ENCODE assay signal across 8 mouse cellular contexts in the genomic region with DNA sequence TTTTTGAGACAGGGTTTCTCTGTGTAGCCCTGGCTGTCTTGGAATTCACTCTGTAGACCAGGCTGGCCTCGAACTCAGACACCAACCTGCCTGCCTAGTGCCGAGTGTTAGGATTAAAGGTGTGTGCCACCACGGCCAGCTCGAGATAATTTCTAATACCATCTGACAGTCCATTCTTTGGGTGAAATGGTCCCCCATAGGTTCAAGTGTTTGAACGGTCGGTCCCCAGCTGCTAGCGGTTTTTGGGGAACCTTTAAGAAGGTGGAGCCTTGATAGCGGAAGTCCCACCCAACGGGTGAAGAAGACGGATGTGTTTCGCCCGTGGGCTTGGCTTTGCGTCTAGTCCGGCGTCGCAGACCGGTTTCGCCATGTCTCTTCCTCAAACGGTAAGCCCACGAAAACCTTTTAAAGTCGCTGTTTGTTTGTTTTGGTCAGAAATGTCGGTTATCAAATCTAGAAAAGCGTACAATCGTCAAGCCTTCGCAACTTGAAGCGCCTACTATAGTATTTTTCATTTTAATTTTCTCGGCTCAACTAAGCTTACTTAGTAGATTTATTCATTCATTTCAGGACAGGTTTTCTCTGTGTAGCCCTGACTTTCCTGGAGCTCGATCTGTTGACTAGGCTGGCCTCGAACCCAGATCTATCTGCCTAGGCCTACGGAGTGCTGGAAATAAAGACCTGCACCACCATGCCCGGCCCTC. TPM values are rescaled to one million over a fixed set of nuclear protein-coding genes. Genes with fewer than 3 reads are reported as not detected.
DNase-seq lines count a peak whose midpoint lies in the region; ATAC-seq and TF ChIP-seq lines count a peak whose summit lies in the region.

No protein-coding gene starts in this region.

- no peak for TF ChIP-seq CTCF in bone marrow macrophage, adult 2 months (IDR thresholded peaks at IDR 0.05; ENCODE audit: low read depth, low read length)
- no peak for TF ChIP-seq CTCF in embryonic fibroblast, embryonic 13.5 days (IDR thresholded peaks at IDR 0.05; ENCODE audit: borderline replicate concordance, insufficient read depth, low read length)
- no peak for TF ChIP-seq CTCF in midbrain, postnatal 0 days (IDR thresholded peaks at IDR 0.05)

- H3K27me3 ChIP-seq in heart, embryonic 10.5 days (ENCODE audit: insufficient read depth, poor library complexity, severe bottlenecking) = no peaks in the 10 kb centered on the region
- H3K27me3 ChIP-seq in kidney, embryonic 14.5 days (ENCODE audit: control insufficient read depth, insufficient read depth, low read length) = no peaks in the 10 kb centered on the region
- no peaks in the 10 kb centered on the region for H3K27me3 ChIP-seq in limb, embryonic 15.5 days
- H3K27me3 ChIP-seq in midbrain, postnatal 0 days (ENCODE audit: insufficient read depth, low read length) = no peaks in the 10 kb centered on the region

- ATAC-seq in kidney, embryonic 14.5 days (ENCODE audit: low FRiP score, low TSS enrichment) = peak; percentile 54; the same call in 1 of the 2 replicates
- no peak for ATAC-seq in limb, embryonic 15.5 days (ENCODE audit: insufficient number of reproducible peaks, low FRiP score, low TSS enrichment, low read depth)
- peak; percentile 60 for ATAC-seq in midbrain, postnatal 0 days (ENCODE audit: low FRiP score)

- no peaks in the 10 kb centered on the region for H3K9me3 ChIP-seq in heart, embryonic 10.5 days
- no peaks in the 10 kb centered on the region for H3K9me3 ChIP-seq in kidney, embryonic 14.5 days (ENCODE audit: control insufficient read depth, low read length)
- H3K9me3 ChIP-seq in limb, embryonic 15.5 days = no peaks in the 10 kb centered on the region
- no peaks in the 10 kb centered on the region for H3K9me3 ChIP-seq in midbrain, postnatal 0 days (ENCODE audit: low read length)

- peak overlapping the region; percentile 58 for H3K27ac ChIP-seq in bone marrow macrophage, adult 2 months (ENCODE audit: insufficient read depth, low read depth, low read length)
- H3K27ac ChIP-seq in embryonic fibroblast, embryonic 13.5 days (ENCODE audit: insufficient read depth, low read length) = no peak overlapping the region
- peak overlapping the region; percentile 68 for H3K27ac ChIP-seq in heart, embryonic 10.5 days
- H3K27ac ChIP-seq in kidney, embryonic 14.5 days (ENCODE audit: low read depth, low read length) = no peak overlapping the region
- peak overlapping the region; percentile 80 for H3K27ac ChIP-seq in limb, embryonic 15.5 days
- peak overlapping the region; percentile 57 for H3K27ac ChIP-seq in midbrain, postnatal 0 days (ENCODE audit: low read depth, low read length)

- peak; percentile 94 for DNase-seq in A20 (ENCODE audit: low read depth, low spot score)
- DNase-seq in heart, embryonic 10.5 days (ENCODE audit: low spot score) = peak; percentile 93
- DNase-seq in midbrain, postnatal 0 days (ENCODE audit: low spot score) = peak; percentile 93
- DNase-seq in spleen, postnatal 14 days (ENCODE audit: low spot score in 2 of 2) = peak; percentile 64 to 69

- peaks cover 8% of the 10 kb centered on the region for H3K4me1 ChIP-seq in bone marrow macrophage, adult 2 months (ENCODE audit: control insufficient read depth, insufficient read depth, low read length)
- 0 out of 2 replicates have a peak, but pooled peaks cover 2% of the 10 kb centered on the region for H3K4me1 ChIP-seq in embryonic fibroblast, embryonic 13.5 days (ENCODE audit: control insufficient read depth, insufficient read depth, low read length)
- H3K4me1 ChIP-seq in heart, embryonic 10.5 days = peaks cover 19% of the 10 kb centered on the region
- H3K4me1 ChIP-seq in kidney, embryonic 14.5 days (ENCODE audit: control insufficient read depth, insufficient read depth, low read length) = 0 out of 2 replicates have a peak, but pooled peaks cover 5% of the 10 kb centered on the region
- H3K4me1 ChIP-seq in limb, embryonic 15.5 days = peaks cover 18% of the 10 kb centered on the region
- no peaks in the 10 kb centered on the region; the same call in 1 of the 2 replicates for H3K4me1 ChIP-seq in midbrain, postnatal 0 days (ENCODE audit: insufficient read depth, low read length)

- peak overlapping the region; percentile 75 for H3K4me2 ChIP-seq in kidney, embryonic 14.5 days (replicated peaks; ENCODE audit: low read depth, low read length)
- H3K4me2 ChIP-seq in limb, embryonic 15.5 days = peak overlapping the region; percentile 67
- H3K4me2 ChIP-seq in midbrain, postnatal 0 days (ENCODE audit: low read depth, low read length, poor library complexity, severe bottlenecking) = peak overlapping the region; percentile 58

- H3K36me3 ChIP-seq in heart, embryonic 10.5 days = peaks cover 7% of the 10 kb centered on the region
- H3K36me3 ChIP-seq in kidney, embryonic 14.5 days (ENCODE audit: control insufficient read depth, insufficient read depth, low read length) = 0 out of 2 replicates have a peak, but pooled peaks cover 4% of the 10 kb centered on the region
- peaks cover 6% of the 10 kb centered on the region; the same call in 1 of the 2 replicates for H3K36me3 ChIP-seq in limb, embryonic 15.5 days
- peaks cover 4% of the 10 kb centered on the region; the same call in 1 of the 2 replicates for H3K36me3 ChIP-seq in midbrain, postnatal 0 days (ENCODE audit: insufficient read depth, low read length)

- peak overlapping the region; percentile 63 for H3K9ac ChIP-seq in kidney, embryonic 14.5 days (ENCODE audit: low read depth, low read length)
- H3K9ac ChIP-seq in limb, embryonic 15.5 days = peak overlapping the region; percentile 39
- peak overlapping the region; percentile 61 for H3K9ac ChIP-seq in midbrain, postnatal 0 days (replicated peaks; ENCODE audit: low read length, poor library complexity, severe bottlenecking)

- H3K4me3 ChIP-seq in bone marrow macrophage, adult 2 months (ENCODE audit: insufficient read depth, low read length) = peak overlapping the region; percentile 67
- peak overlapping the region; percentile 76 for H3K4me3 ChIP-seq in embryonic fibroblast, embryonic 13.5 days (ENCODE audit: insufficient read depth, low read length)
- peak overlapping the region; percentile 70 for H3K4me3 ChIP-seq in heart, embryonic 10.5 days
- H3K4me3 ChIP-seq in kidney, embryonic 14.5 days (ENCODE audit: low read length) = peak overlapping the region; percentile 62
- peak overlapping the region; percentile 57 for H3K4me3 ChIP-seq in limb, embryonic 15.5 days
- H3K4me3 ChIP-seq in midbrain, postnatal 0 days (ENCODE audit: low read depth, low read length) = peak overlapping the region; percentile 59

- WGBS in heart, embryonic 10.5 days = 5% methylated on average over 31 of the region's 31 CpGs
- 3% methylated on average over 31 of the region's 31 CpGs for WGBS in kidney, embryonic 14.5 days
- 3% methylated on average over 31 of the region's 31 CpGs for WGBS in limb, embryonic 15.5 days
- 4% methylated on average over 31 of the region's 31 CpGs for WGBS in midbrain, postnatal 0 days

- TF ChIP-seq POLR2A in bone marrow macrophage, adult 2 months (IDR thresholded peaks at IDR 0.05; ENCODE audit: borderline replicate concordance, low read depth, low read length) = no peak
- TF ChIP-seq POLR2A in embryonic fibroblast, embryonic 13.5 days (IDR thresholded peaks at IDR 0.05; ENCODE audit: low read depth, low read length) = peak; percentile 94

RNA-seq across cellular contexts. Expression of gene Prr3, which starts 14.3 kb away (rescaled TPM):
- polyA plus RNA-seq in bone marrow macrophage, adult 2 months (2012; ENCODE audit: insufficient read depth, insufficient read length, missing spikeins) = 15.6 and 19.5 TPM in 2 replicates
- 30.8 and 31.4 TPM in 2 replicates for polyA plus RNA-seq in embryonic fibroblast, embryonic 13.5 days (2011; ENCODE audit: insufficient read length, low read depth, missing spikeins)
- polyA plus RNA-seq in heart, embryonic 10.5 days (2016; fragmentation: Nextera tagmentation; extraction: Ambion mirVana) = 21.9 and 30.5 TPM in 2 replicates
- 34.5 and 40.1 TPM in 2 replicates for polyA plus RNA-seq in kidney, embryonic 14.5 days (2014; fragmentation: Nextera tagmentation; extraction: Ambion mirVana)
- polyA plus RNA-seq in limb, embryonic 15.5 days (2015; fragmentation: Nextera tagmentation; extraction: Ambion mirVana) = 33.8 and 36.0 TPM in 2 replicates
- 43.9 and 57.8 TPM in 2 replicates for total RNA-seq in midbrain, postnatal 0 days (2014; rRNA removed)
- polyA plus RNA-seq in midbrain, postnatal 0 days (2015; fragmentation: Nextera tagmentation; extraction: Ambion mirVana) = 97.0 and 100 TPM in 2 replicates

RNA-seq across cellular contexts. Expression of gene Gnl1, which starts 14.7 kb away (rescaled TPM):
- 27.7 and 28.1 TPM in 2 replicates for polyA plus RNA-seq in bone marrow macrophage, adult 2 months (2012; ENCODE audit: insufficient read depth, insufficient read length, missing spikeins)
- polyA plus RNA-seq in embryonic fibroblast, embryonic 13.5 days (2011; ENCODE audit: insufficient read length, low read depth, missing spikeins) = 40.0 and 40.9 TPM in 2 replicates
- 47.2 and 49.8 TPM in 2 replicates for polyA plus RNA-seq in heart, embryonic 10.5 days (2016; fragmentation: Nextera tagmentation; extraction: Ambion mirVana)
- polyA plus RNA-seq in kidney, embryonic 14.5 days (2014; fragmentation: Nextera tagmentation; extraction: Ambion mirVana) = 35.0 and 44.5 TPM in 2 replicates
- 53.7 and 60.0 TPM in 2 replicates for polyA plus RNA-seq in limb, embryonic 15.5 days (2015; fragmentation: Nextera tagmentation; extraction: Ambion mirVana)
- 94.9 and 117 TPM in 2 replicates for total RNA-seq in midbrain, postnatal 0 days (2014; rRNA removed)
- 80.8 and 82.8 TPM in 2 replicates for polyA plus RNA-seq in midbrain, postnatal 0 days (2015; fragmentation: Nextera tagmentation; extraction: Ambion mirVana)

RNA-seq across cellular contexts. Expression of gene Abcf1, which starts 24.8 kb away (rescaled TPM):
- polyA plus RNA-seq in bone marrow macrophage, adult 2 months (2012; ENCODE audit: insufficient read depth, insufficient read length, missing spikeins) = 96.1 and 104 TPM in 2 replicates
- polyA plus RNA-seq in embryonic fibroblast, embryonic 13.5 days (2011; ENCODE audit: insufficient read length, low read depth, missing spikeins) = 90.7 and 95.8 TPM in 2 replicates
- polyA plus RNA-seq in heart, embryonic 10.5 days (2016; fragmentation: Nextera tagmentation; extraction: Ambion mirVana) = 81.6 and 81.8 TPM in 2 replicates
- 74.6 and 97.8 TPM in 2 replicates for polyA plus RNA-seq in kidney, embryonic 14.5 days (2014; fragmentation: Nextera tagmentation; extraction: Ambion mirVana)
- polyA plus RNA-seq in limb, embryonic 15.5 days (2015; fragmentation: Nextera tagmentation; extraction: Ambion mirVana) = 84.7 and 84.9 TPM in 2 replicates
- total RNA-seq in midbrain, postnatal 0 days (2014; rRNA removed) = 61.8 and 67.0 TPM in 2 replicates
- 89.0 and 100 TPM in 2 replicates for polyA plus RNA-seq in midbrain, postnatal 0 days (2015; fragmentation: Nextera tagmentation; extraction: Ambion mirVana)

RNA-seq across cellular contexts. Expression of gene H2-T24, which starts 26.0 kb away (rescaled TPM):
- polyA plus RNA-seq in bone marrow macrophage, adult 2 months (2012; ENCODE audit: insufficient read depth, insufficient read length, missing spikeins) = 52.2 and 56.0 TPM in 2 replicates
- not detected in 2 replicates for polyA plus RNA-seq in embryonic fibroblast, embryonic 13.5 days (2011; ENCODE audit: insufficient read length, low read depth, missing spikeins)
- 2.5 and 2.6 TPM in 2 replicates for polyA plus RNA-seq in heart, embryonic 10.5 days (2016; fragmentation: Nextera tagmentation; extraction: Ambion mirVana)
- 2.5 and 4.0 TPM in 2 replicates for polyA plus RNA-seq in kidney, embryonic 14.5 days (2014; fragmentation: Nextera tagmentation; extraction: Ambion mirVana)
- polyA plus RNA-seq in limb, embryonic 15.5 days (2015; fragmentation: Nextera tagmentation; extraction: Ambion mirVana) = 2.8 and 2.9 TPM in 2 replicates
- total RNA-seq in midbrain, postnatal 0 days (2014; rRNA removed) = 0.16 and 1.7 TPM in 2 replicates
- 5.3 and 7.2 TPM in 2 replicates for polyA plus RNA-seq in midbrain, postnatal 0 days (2015; fragmentation: Nextera tagmentation; extraction: Ambion mirVana)

RNA-seq across cellular contexts. Expression of gene H2-T23, which starts 38.3 kb away (rescaled TPM):
- polyA plus RNA-seq in bone marrow macrophage, adult 2 months (2012; ENCODE audit: insufficient read depth, insufficient read length, missing spikeins) = 351 and 364 TPM in 2 replicates
- polyA plus RNA-seq in embryonic fibroblast, embryonic 13.5 days (2011; ENCODE audit: insufficient read length, low read depth, missing spikeins) = 15.8 and 21.7 TPM in 2 replicates
- polyA plus RNA-seq in heart, embryonic 10.5 days (2016; fragmentation: Nextera tagmentation; extraction: Ambion mirVana) = 1.2 and 3.4 TPM in 2 replicates
- polyA plus RNA-seq in kidney, embryonic 14.5 days (2014; fragmentation: Nextera tagmentation; extraction: Ambion mirVana) = 3.0 and 3.7 TPM in 2 replicates
- polyA plus RNA-seq in limb, embryonic 15.5 days (2015; fragmentation: Nextera tagmentation; extraction: Ambion mirVana) = 19.2 and 20.4 TPM in 2 replicates
- total RNA-seq in midbrain, postnatal 0 days (2014; rRNA removed) = 6.1 and 9.2 TPM in 2 replicates
- polyA plus RNA-seq in midbrain, postnatal 0 days (2015; fragmentation: Nextera tagmentation; extraction: Ambion mirVana) = 6.4 and 7.3 TPM in 2 replicates

Comparison
In these comparisons a context has a peak if more than half of its experiments do, and no peak if none do; other contexts are left out.
1. H3K27ac ChIP-seq: peak in bone marrow macrophage, adult 2 months (single experiment), heart, embryonic 10.5 days (single experiment), limb, embryonic 15.5 days (single experiment) and midbrain, postnatal 0 days (single experiment); none in embryonic fibroblast, embryonic 13.5 days (single experiment) and kidney, embryonic 14.5 days (single experiment).
2. Peak in every context shown above with its lines, with median percentiles within 50 percentile points of each other: DNase-seq, H3K4me3 ChIP-seq, H3K4me2 ChIP-seq and H3K9ac ChIP-seq.